Mouse (Mus musculus) E14TG2a.4 (cell line): ENCODE data around the gene Cyp17a1.

ENCODE experiments used
- H3K27me3 ChIP-seq: 2 replicates; pipeline ENCODE4 v1.6.1; 2014; ENCODE audit warnings: low read length, control low read depth; ENCODE audit not compliant: insufficient read depth
- H3K36me3 ChIP-seq: 2 replicates; pipeline ENCODE4 v1.6.1; 2014; ENCODE audit warnings: low read length, control low read depth; ENCODE audit not compliant: insufficient read depth
- H3K4me1 ChIP-seq: replicated peaks from 2 replicates; pipeline ENCODE4 v1.6.1; 2014; ENCODE audit warnings: low read depth, low read length, control low read depth
- H3K4me3 ChIP-seq: replicated peaks from 2 replicates; pipeline ENCODE4 v1.5.1; 2014; ENCODE audit warnings: mild to moderate bottlenecking, low read length
- H3K9me3 ChIP-seq: 2 replicates; pipeline ENCODE4 v1.6.1; 2014; ENCODE audit warnings: low read length, control low read depth
- CTCF ChIP-seq: conservative IDR thresholded peaks from 2 replicates; pipeline ENCODE4 v1.5.1; 2014; ENCODE audit warnings: low read length
- NANOG ChIP-seq: IDR thresholded peaks from 2 replicates; pipeline ENCODE4 v1.6.1; 2014; ENCODE audit warnings: borderline replicate concordance, low read length, mixed read lengths
- POU5F1 ChIP-seq: IDR thresholded peaks from 2 replicates; pipeline ENCODE4 v1.6.1; 2014; ENCODE audit warnings: low read length, borderline replicate concordance

The Cyp17a1 gene

GRCm38 (mm10) chr19:46643236-46643635 lies 29.7 kb downstream of the Cyp17a1 start:
- H3K4me1 ChIP-seq: peaks cover 70% of the 10 kb centered on the region
- no peaks in the 10 kb centered on the region for H3K9me3 ChIP-seq
- peaks cover 40% of the 10 kb centered on the region for H3K36me3 ChIP-seq
- H3K27me3 ChIP-seq: no peaks in the 10 kb centered on the region
- no peak overlapping the region for H3K4me3 ChIP-seq
- TF ChIP-seq CTCF (no peak), POU5F1 (no peak), NANOG (no peak)

DNA sequence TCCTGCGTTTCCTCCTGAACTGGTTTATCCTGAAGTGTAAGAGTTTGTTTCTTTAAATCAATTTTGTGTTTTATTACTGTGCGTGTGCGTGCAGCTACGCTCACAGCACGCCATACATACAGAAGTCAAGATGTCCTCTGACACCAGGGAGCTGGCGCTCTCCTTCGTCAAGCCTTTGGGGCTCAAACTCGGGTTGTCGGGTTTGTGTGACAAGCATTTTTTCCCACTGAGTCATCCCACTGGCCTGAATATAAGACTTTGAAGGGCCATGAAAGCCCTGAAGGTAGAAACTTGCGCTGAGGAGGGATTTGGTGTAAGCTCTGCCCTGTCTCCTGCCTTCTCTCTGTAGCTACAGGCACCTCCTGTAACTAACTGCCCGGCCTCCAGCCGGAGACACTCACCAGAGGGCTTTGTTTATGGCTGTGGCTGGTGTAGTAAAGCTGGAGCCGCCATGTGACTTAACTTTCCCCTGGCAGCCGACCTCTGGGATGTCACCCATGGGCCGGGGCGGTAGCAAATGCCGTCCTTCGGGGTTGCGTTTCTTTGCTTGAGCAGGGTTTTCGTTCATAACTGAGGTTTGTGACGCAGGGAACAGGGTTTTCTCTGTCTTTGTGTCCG lies 30.7 kb downstream of the Cyp17a1 start:
- 0 out of 2 replicates have a peak overlapping the region, but pooled peaks have one; percentile 27 for H3K4me3 ChIP-seq
- TF ChIP-seq POU5F1 (no peak), CTCF (no peak), NANOG (no peak)
- peaks cover 70% of the 10 kb centered on the region for H3K4me1 ChIP-seq
- no peaks in the 10 kb centered on the region for H3K9me3 ChIP-seq
- H3K27me3 ChIP-seq: no peaks in the 10 kb centered on the region
- H3K36me3 ChIP-seq: peaks cover 38% of the 10 kb centered on the region

DNA sequence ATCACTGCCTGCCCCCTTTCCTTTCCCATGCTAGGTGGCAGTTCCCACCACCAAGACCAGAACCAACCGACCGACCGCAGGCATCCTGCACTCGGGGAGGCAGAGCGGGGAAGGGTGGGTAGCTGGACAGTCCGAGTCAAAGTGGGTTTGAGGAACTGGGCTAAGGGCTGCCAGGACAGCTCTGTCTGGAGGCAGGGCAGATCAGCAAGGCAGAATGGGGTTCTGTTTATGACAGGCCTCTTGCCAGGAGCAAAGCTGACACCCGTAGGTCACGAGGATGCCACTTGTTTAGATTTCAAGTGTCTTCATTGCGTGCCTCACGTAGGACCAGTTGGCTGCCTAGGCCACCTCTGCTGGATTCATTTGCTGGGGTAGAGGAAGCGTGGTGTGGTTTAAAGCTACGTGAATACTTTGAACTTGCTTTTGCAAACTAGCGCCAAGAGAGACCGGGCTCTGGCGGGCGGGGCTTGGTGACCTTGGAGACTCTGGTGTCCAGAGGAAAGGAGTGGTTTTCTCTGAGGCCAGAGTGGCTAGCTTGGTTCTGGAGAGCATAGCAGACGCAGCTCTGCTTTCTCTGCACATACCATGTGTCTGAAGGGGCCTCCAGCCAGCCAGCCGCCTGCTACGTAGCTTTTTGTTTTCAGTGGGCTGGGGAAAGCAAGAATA lies 31.4 kb downstream of the Cyp17a1 start:
- Histone ChIP-seq H3K36me3 (peaks cover 38% of the 10 kb centered on the region), H3K4me3 (peak overlapping the region; percentile 27; the same call in 1 of the 2 replicates), H3K4me1 (peaks cover 67% of the 10 kb centered on the region), H3K27me3 (no peaks in the 10 kb centered on the region), H3K9me3 (no peaks in the 10 kb centered on the region)
- no peak for TF ChIP-seq CTCF
- TF ChIP-seq POU5F1: no peak
- no peak for TF ChIP-seq NANOG

- Histone ChIP-seq H3K4me3 (no peak overlapping the region), H3K9me3 (no peaks in the 10 kb centered on the region), H3K36me3 (peaks cover 33% of the 10 kb centered on the region), H3K4me1 (peaks cover 59% of the 10 kb centered on the region), H3K27me3 (no peaks in the 10 kb centered on the region)
- TF ChIP-seq NANOG (no peak), POU5F1 (no peak), CTCF (no peak)
These were observed 32.2 kb downstream of the Cyp17a1 start for GRCm38 (mm10) chr19:46640780-46641179.

DNA sequence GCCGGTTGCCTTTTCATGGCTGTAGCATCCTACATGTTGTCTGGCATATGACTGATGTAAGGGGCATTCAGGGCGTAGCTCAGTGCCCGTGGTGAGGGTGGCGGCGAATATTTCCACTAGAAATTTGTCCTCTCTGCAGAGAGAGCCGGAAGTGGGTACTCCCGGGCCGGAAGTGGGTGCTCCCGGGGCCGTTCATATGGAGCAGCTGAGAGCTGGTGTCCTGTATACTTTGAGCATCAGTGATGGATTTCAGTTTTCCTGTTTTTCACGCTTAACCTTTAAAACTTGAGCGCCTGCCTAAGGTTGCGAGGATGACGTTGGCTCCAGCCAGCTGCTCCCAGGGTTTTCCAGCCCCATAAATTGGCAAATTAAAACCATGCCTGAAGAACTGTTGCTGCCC lies 33.5 kb downstream of the Cyp17a1 start:
- Histone ChIP-seq H3K9me3 (no peaks in the 10 kb centered on the region), H3K4me3 (no peak overlapping the region), H3K27me3 (no peaks in the 10 kb centered on the region), H3K36me3 (peaks cover 34% of the 10 kb centered on the region), H3K4me1 (peaks cover 47% of the 10 kb centered on the region)
- TF ChIP-seq NANOG (no peak), POU5F1 (no peak), CTCF (no peak)

DNA sequence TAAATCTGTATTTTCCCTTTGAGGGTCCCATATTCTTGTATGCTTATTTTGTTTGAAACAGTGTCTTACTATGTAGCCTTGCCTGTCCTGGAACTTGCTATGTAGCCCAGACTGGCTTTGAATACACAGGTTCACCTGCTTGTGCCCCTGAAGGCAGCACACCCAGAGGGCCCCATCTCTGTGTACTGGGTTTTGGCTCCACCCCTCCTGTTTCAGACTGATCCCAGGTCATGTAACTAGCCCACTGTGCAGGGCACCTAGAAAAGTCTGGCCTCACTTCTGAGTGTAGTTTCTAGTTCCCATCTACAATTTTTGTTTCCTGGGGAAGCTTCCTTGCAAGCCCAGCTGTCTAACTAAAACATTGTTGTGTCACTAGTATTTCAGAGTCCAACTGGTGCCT lies 33.9 kb downstream of the Cyp17a1 start:
- H3K36me3 ChIP-seq: peaks cover 33% of the 10 kb centered on the region
- peaks cover 42% of the 10 kb centered on the region for H3K4me1 ChIP-seq
- H3K4me3 ChIP-seq: no peak overlapping the region
- H3K27me3 ChIP-seq: no peaks in the 10 kb centered on the region
- TF ChIP-seq NANOG: no peak
- no peak for TF ChIP-seq CTCF
- no peak for TF ChIP-seq POU5F1
- no peaks in the 10 kb centered on the region for H3K9me3 ChIP-seq

- H3K9me3 ChIP-seq: no peaks in the 10 kb centered on the region
- H3K4me1 ChIP-seq: peaks cover 32% of the 10 kb centered on the region
- TF ChIP-seq CTCF: no peak
- TF ChIP-seq NANOG: no peak
- no peak for TF ChIP-seq POU5F1
- H3K4me3 ChIP-seq: no peak overlapping the region
- no peaks in the 10 kb centered on the region for H3K27me3 ChIP-seq
- H3K36me3 ChIP-seq: peaks cover 31% of the 10 kb centered on the region
These were observed 35.4 kb downstream of the Cyp17a1 start for GRCm38 (mm10) chr19:46637598-46637997.

- Histone ChIP-seq H3K36me3 (peaks cover 31% of the 10 kb centered on the region), H3K4me1 (peaks cover 31% of the 10 kb centered on the region), H3K4me3 (no peak overlapping the region), H3K27me3 (no peaks in the 10 kb centered on the region), H3K9me3 (no peaks in the 10 kb centered on the region)
- TF ChIP-seq POU5F1 (no peak), CTCF (no peak), NANOG (no peak)
These were observed 37.2 kb downstream of the Cyp17a1 start for GRCm38 (mm10) chr19:46635766-46636165.
